Mouse (Mus musculus) heart, embryonic 16.5 days (tissue): ENCODE measurements around the gene Cyp26b1. TPM values are rescaled to one million over a fixed set of nuclear protein-coding genes. Genes with fewer than 3 reads are reported as not detected.

Experiments
- ATAC-seq: fragments of 200-750 bp; cut with Nextera tagmentation; replicated peaks from 2 replicates; pipeline ENCODE4 v1.8.0; 2017; ENCODE audit warnings: moderate number of reproducible peaks; ENCODE audit not compliant: insufficient read depth, low FRiP score; ENCODE audit errors: extremely low read depth
- H3K27ac ChIP-seq: fragments of 300-500 bp; sonication (generic); 2 replicates; pipeline ENCODE4 v1.5.1; 2014; ENCODE audit warnings: mild to moderate bottlenecking, low read length, control low read depth, moderate library complexity
- H3K27me3 ChIP-seq: fragments of 300-500 bp; sonication (generic); 2 replicates; pipeline ENCODE4 v1.6.1; 2014; ENCODE audit warnings: low read length, mixed read lengths; ENCODE audit not compliant: control insufficient read depth, insufficient read depth
- H3K36me3 ChIP-seq: fragments of 300-500 bp; sonication (generic); 2 replicates; pipeline ENCODE4 v1.6.1; 2014; ENCODE audit not compliant: control insufficient read depth, insufficient read depth
- H3K4me1 ChIP-seq: fragments of 300-500 bp; sonication (generic); 2 replicates; pipeline ENCODE4 v1.6.1; 2014; ENCODE audit warnings: low read length, mixed read lengths; ENCODE audit not compliant: control insufficient read depth, insufficient read depth
- H3K4me2 ChIP-seq: fragments of 300-500 bp; sonication (generic); 2 replicates; pipeline ENCODE4 v1.6.1; 2014; ENCODE audit warnings: low read depth, mild to moderate bottlenecking, control low read depth, low read length
- H3K4me3 ChIP-seq: fragments of 300-500 bp; sonication (generic); 2 replicates; pipeline ENCODE4 v1.5.1; 2014; ENCODE audit warnings: mild to moderate bottlenecking, control low read depth, low read length
- H3K9ac ChIP-seq: fragments of 300-500 bp; sonication (generic); 2 replicates; pipeline ENCODE4 v1.6.1; 2014; ENCODE audit warnings: low read length, control low read depth
- H3K9me3 ChIP-seq: fragments of 300-500 bp; sonication (generic); replicated peaks from 2 replicates; pipeline ENCODE4 v1.6.1; 2016; ENCODE audit warnings: low read length; ENCODE audit not compliant: control insufficient read depth
- WGBS: fragments of 180-500 bp; shearing (Covaris S2); extraction: QIAGEN DNeasy Blood & Tissue Kit; methylation state at CpG from one replicate; pipeline ENCODE4 v1.1.7; 2014; 5-methylcytosine and 5-hydroxymethylcytosine counted together
- polyA plus RNA-seq: library from polyadenylated mRNA; unstranded; fragments of >200 nt; fragmentation: Nextera tagmentation; extraction: Ambion mirVana; gene quantifications from 2 replicates; pipeline ENCODE4 v1.2.1, GENCODE M21; 2015

Cyp26b1 gene
- polyA plus RNA-seq, 1 experiment from 2014 or later, result 1.7 TPM

DNA sequence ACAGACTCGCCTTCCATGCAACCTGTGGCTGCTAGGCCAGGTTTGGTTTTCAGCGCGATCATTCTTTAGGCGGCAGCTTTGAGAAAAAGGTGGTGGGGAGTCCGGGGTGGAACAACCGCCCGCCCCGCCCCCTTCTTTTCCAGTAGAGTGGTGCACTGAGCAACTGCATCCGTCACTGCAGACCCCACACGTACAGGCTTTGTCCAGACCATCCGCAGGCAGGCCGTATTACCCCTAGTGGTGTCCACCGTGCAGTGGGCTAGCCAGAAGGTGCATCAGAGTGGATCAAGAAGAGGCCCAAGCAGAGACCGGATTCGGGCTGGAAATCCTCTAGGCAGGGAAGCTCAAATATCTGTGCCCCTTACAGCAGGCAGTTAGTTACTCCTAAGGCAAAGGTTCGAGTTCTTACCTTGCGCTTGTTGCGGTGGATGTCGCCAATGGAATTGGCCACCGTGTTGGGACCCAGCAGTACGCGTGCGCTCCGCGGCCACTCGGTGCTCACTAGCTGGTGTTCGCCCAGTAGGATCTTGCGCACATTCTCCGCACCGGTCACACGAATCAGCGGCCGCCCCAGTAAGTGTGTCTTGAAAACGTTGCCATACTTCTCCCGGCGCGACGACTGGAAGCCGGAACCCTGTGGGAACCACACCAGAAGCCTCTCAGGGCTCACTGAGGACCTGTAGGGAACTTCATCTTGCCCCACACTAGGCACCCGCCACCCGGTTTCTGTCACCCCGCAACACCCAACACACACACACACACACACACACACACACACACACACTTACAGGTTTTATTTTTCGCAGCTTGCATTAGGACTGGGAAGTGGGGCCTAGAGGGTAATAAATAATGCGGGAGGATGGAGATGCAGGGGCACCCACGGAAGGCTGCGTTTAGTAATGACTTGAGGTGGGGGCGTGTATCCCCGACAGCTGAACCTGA is 9.6 kb downstream of the Cyp26b1 start:
- Histone ChIP-seq H3K36me3 (no peaks in the 10 kb centered on the region), H3K9ac (peak overlapping the region; percentile 54), H3K4me3 (peak overlapping the region; percentile 59), H3K4me2 (peak overlapping the region; percentile 84), H3K27ac (no peak overlapping the region), H3K9me3 (no peaks in the 10 kb centered on the region), H3K27me3 (peaks cover 65% of the 10 kb centered on the region), H3K4me1 (peaks cover 62% of the 10 kb centered on the region)
- 3% methylated on average over 48 of the region's 48 CpGs for WGBS
- no peak for ATAC-seq

DNA sequence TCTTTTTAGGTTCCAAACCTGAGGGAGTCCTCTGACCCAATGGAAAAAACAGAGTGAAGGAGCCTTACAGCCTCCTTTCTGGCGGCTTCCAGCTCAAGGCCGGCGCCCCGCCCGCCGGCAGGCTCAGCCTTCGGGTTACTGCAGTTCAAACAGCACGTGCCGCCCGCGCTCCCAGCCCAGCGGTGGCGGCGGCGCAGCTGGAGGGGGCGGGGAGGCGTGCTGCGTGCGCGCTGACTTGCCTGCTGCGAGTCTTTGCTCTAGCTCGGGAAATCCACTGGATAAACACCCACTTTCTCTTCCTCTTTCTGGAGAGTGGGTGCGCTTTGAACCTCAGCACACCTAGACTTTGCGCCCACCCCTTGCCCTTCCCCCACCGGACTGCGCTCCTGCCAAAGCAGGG is 10.3 kb downstream of the Cyp26b1 start:
- Histone ChIP-seq H3K36me3 (no peaks in the 10 kb centered on the region), H3K27ac (no peak overlapping the region), H3K9ac (peak overlapping the region; percentile 54), H3K27me3 (peaks cover 58% of the 10 kb centered on the region), H3K4me1 (peaks cover 62% of the 10 kb centered on the region), H3K4me2 (peak overlapping the region; percentile 84), H3K4me3 (peak overlapping the region; percentile 59), H3K9me3 (no peaks in the 10 kb centered on the region)
- ATAC-seq, result peak; percentile 72
- whole genome bisulfite sequencing, result under 1% methylated on average over 26 of the region's 26 CpGs

DNA sequence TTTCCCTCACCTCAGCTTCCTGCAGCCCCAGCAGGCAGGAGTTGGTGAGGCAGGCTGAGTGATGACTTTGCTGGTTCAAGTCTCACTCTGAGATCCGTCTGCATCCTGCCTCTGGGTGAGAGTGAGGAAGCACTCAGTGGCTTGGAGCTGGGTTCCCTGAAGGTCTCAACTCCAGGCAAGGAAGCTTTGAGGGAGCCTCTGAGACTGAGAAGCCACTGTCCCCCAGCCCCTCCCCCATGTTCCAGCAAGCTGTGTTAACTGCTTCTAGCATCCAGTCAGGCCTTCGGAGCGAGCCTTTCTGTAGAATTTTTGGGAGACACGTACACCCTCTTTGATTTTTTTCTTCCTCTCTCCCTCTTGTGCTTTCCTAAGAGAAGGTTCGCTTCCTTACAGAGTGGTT is 10.9 kb downstream of the Cyp26b1 start:
- H3K9me3 ChIP-seq, result no peaks in the 10 kb centered on the region
- no peak for ATAC-seq
- no peak overlapping the region for H3K4me2 ChIP-seq
- H3K4me3 ChIP-seq, result no peak overlapping the region
- H3K4me1 ChIP-seq, result peaks cover 57% of the 10 kb centered on the region
- no peaks in the 10 kb centered on the region for H3K36me3 ChIP-seq
- whole genome bisulfite sequencing, result 56% methylated on average over 5 of the region's 5 CpGs
- peaks cover 58% of the 10 kb centered on the region for H3K27me3 ChIP-seq
- no peak overlapping the region for H3K27ac ChIP-seq
- H3K9ac ChIP-seq, result no peak overlapping the region

DNA sequence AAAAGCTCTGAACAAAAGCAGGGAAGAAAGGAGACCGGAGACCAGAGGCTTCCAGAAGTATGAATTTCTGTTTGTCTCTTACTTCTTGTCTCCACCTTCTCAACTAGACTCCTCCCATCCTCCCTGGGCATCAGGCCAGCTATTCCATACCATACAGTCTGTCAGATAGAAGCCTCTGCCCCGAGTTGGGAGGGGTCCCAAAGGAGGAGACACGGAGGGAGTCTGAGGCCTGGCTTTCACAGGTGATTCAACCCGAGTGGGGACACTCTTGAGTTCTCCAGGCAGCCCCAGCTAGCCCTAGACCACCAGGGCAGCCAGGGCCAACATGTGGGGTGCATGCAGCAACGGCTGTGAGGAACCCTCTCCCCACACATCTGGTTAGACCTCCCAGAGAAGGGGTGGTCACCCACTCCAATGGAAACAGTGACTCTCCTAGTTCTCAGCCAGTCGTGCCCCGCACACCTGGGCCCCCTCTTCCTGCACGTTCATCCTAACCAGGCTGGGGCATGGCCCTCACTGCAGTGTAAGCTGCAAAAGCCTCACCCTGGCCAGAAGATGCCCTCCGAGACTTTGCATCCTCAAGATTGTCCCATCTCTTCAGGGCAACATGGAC is 11.8 kb downstream of the Cyp26b1 start:
- peaks cover 56% of the 10 kb centered on the region for H3K4me1 ChIP-seq
- no peak overlapping the region for H3K9ac ChIP-seq

DNA sequence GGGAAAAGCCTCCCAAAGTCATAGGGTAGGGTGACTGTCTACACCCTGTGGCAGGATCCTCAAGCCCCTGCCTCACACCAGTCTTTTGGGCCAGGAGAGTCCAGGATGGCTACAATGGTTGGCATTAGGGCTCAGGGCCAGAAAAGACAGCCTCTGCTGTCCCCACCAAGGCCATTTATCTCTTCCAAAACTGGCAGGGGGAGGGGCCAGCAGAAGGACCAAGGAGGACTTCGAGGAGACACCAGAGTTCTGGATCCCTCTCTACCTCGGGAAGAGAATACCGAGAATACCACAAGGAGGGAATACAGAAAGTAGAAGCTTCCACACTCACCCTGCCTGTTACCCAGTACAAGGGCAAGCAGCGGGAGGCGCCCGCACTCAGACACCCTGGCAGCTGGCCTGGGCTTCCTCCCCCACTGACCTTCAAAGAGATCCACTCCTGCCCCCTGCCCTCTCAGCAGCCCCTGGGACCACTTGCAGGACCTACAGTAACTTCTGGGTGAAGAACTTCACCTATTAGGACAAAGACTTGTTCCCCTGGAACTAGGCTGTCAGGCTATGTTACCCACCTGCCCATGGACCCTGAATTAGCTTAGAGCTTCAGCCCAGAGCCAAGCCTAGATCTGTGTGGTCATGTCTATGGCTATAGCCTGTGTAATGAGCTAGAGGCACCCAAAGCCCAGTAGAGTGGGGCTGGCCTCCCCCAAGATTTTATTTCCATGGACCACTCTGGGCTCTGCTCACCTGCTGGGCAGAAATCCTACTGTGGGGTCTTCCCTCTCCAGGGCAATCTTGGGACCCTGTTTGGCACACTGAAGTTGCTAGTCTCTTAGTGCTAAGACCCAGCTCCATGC is 12.5 kb downstream of the Cyp26b1 start:
- Histone ChIP-seq H3K4me1 (peaks cover 49% of the 10 kb centered on the region), H3K4me2 (no peak overlapping the region), H3K27ac (no peak overlapping the region), H3K27me3 (peaks cover 54% of the 10 kb centered on the region), H3K36me3 (no peaks in the 10 kb centered on the region), H3K9me3 (no peaks in the 10 kb centered on the region), H3K4me3 (no peak overlapping the region), H3K9ac (no peak overlapping the region)
- ATAC-seq, result no peak
- WGBS, result 54% methylated on average over 6 of the region's 6 CpGs

More for the DNA sequence above, 11.8 kb downstream of the Cyp26b1 start:
- ATAC-seq, result no peak
- Histone ChIP-seq H3K9me3 (no peaks in the 10 kb centered on the region), H3K4me3 (no peak overlapping the region), H3K27ac (no peak overlapping the region), H3K4me2 (no peak overlapping the region), H3K27me3 (peaks cover 56% of the 10 kb centered on the region), H3K36me3 (no peaks in the 10 kb centered on the region)
- 59% methylated on average over 9 of the region's 9 CpGs for WGBS

DNA sequence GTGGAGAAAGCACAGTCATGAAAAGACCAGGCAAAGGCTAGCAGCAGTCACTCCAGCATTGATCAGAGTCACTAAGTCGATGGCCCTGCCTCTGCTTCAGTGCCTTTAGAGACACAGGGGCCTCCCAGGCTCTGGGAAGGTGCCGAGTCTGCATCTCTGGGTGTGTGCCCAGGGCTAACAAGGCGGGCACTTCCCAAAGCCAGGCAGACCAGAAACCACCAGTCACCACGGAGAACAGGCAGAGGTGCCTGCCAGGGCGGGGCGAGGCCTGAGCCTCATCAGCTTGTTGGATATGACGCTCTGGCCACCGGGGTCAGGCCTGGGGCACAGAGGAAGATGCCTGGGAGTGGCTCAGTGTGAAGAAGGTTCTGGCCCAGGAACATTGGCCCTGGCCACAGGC is 14.2 kb downstream of the Cyp26b1 start:
- Histone ChIP-seq H3K4me2 (no peak overlapping the region), H3K4me3 (no peak overlapping the region), H3K9me3 (no peaks in the 10 kb centered on the region), H3K27ac (no peak overlapping the region), H3K27me3 (peaks cover 58% of the 10 kb centered on the region), H3K4me1 (peaks cover 34% of the 10 kb centered on the region), H3K9ac (no peak overlapping the region), H3K36me3 (no peaks in the 10 kb centered on the region)
- 65% methylated on average over 8 of the region's 8 CpGs for WGBS
- no peak for ATAC-seq

DNA sequence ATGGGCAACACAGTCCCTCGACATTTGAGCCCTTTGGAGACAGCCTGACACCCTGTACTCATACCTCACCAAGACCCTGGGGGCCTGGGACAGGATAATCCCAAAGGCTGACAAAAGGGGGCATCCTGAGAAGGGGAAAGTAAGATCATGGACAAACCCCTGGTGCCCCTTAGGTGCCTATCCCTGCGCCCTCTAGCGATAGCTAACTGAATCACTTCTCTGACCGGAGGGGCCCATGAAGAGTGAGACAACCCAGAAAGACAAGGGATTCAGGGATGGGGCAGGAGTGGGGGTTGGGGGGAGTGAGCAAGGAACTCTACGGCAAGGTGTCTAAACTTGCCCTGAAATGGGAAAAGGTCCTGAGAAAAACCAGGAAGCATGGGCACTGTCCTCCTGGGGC is 14.8 kb downstream of the Cyp26b1 start:
- peaks cover 56% of the 10 kb centered on the region for H3K27me3 ChIP-seq
- WGBS, result 8% methylated on average over 5 of the region's 5 CpGs

DNA sequence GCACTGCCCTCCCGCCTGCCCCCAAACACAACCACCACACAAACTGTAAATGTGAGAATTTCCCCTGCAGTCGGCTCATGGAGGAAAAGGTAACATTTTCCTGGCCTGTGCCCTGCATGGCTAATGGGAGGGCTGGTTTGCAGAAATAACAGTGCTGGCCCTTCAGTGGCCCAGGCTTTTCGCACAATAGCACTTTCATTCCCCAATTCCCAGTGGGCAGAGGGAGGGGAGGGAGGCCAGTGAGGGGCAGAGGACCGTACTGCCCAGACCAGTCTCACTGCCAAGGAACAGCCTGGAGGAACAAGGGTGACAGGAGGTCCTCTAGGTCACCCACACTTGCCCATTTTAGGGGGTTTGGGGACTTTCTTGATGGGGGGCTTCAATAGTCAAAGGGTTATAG is 15.8 kb downstream of the Cyp26b1 start:
- H3K9me3 ChIP-seq, result no peaks in the 10 kb centered on the region
- peaks cover 20% of the 10 kb centered on the region for H3K4me1 ChIP-seq
- no peak overlapping the region for H3K4me2 ChIP-seq
- H3K27me3 ChIP-seq, result peaks cover 51% of the 10 kb centered on the region
- H3K4me3 ChIP-seq, result no peak overlapping the region
- ATAC-seq, result no peak
- no peaks in the 10 kb centered on the region for H3K36me3 ChIP-seq
- no peak overlapping the region for H3K27ac ChIP-seq
- 70% methylated on average over 4 of the region's 4 CpGs for WGBS
- H3K9ac ChIP-seq, result no peak overlapping the region

More for the DNA sequence above, 14.8 kb downstream of the Cyp26b1 start:
- Histone ChIP-seq H3K27ac (no peak overlapping the region), H3K4me1 (peaks cover 28% of the 10 kb centered on the region), H3K4me2 (no peak overlapping the region), H3K36me3 (no peaks in the 10 kb centered on the region), H3K9me3 (no peaks in the 10 kb centered on the region), H3K4me3 (no peak overlapping the region), H3K9ac (no peak overlapping the region)
- no peak for ATAC-seq
